Mouse (Mus musculus): ENCODE results near the gene Serpine1. TPM values are rescaled to one million over a fixed set of nuclear protein-coding genes. Genes with fewer than 3 reads are reported as not detected.

Serpine1 gene
- polyA plus RNA-seq, 1 experiment: 2.1 TPM

GRCm38 (mm10) chr5:137098418-137098817 lies 26.4 kb upstream of the Serpine1 start:
- Histone ChIP-seq H3K27me3 (ENCODE audit: control insufficient read depth, insufficient read depth, low read length) (no peaks in the 10 kb centered on the region), H3K4me1 (ENCODE audit: control insufficient read depth, insufficient read depth, insufficient read length) (0 out of 2 replicates have a peak, but pooled peaks cover 3% of the 10 kb centered on the region), H3K27ac (ENCODE audit: insufficient read depth, low read length) (no peak overlapping the region), H3K4me3 (ENCODE audit: extremely low read depth, insufficient read depth, insufficient read length) (no peak overlapping the region), H3K36me3 (ENCODE audit: control insufficient read depth, insufficient read depth, low read length) (no peaks in the 10 kb centered on the region)
- no peak for DNase-seq (ENCODE audit: low read depth in 1 of 2, low spot score in 2 of 2)
- TF ChIP-seq CTCF (IDR thresholded peaks at IDR 0.05; ENCODE audit: extremely low read depth, insufficient read depth, insufficient read length, insufficient replicate concordance) (no peak), POLR2A (IDR thresholded peaks at IDR 0.05; ENCODE audit: low read depth, low read length) (no peak)
- 68% methylated on average over 11 of the region's 11 CpGs for whole genome bisulfite sequencing

- no peak for DNase-seq (ENCODE audit: low read depth in 1 of 2, low spot score in 2 of 2)
- TF ChIP-seq CTCF (IDR thresholded peaks at IDR 0.05; ENCODE audit: extremely low read depth, insufficient read depth, insufficient read length, insufficient replicate concordance) (no peak), POLR2A (IDR thresholded peaks at IDR 0.05; ENCODE audit: low read depth, low read length) (no peak)
- H3K36me3 ChIP-seq (ENCODE audit: control insufficient read depth, insufficient read depth, low read length): no peaks in the 10 kb centered on the region
- no peaks in the 10 kb centered on the region for H3K27me3 ChIP-seq (ENCODE audit: control insufficient read depth, insufficient read depth, low read length)
- H3K4me1 ChIP-seq (ENCODE audit: control insufficient read depth, insufficient read depth, insufficient read length): no peaks in the 10 kb centered on the region
- 87% methylated on average over 1 of the region's 1 CpGs for WGBS
- no peak overlapping the region for H3K4me3 ChIP-seq (ENCODE audit: extremely low read depth, insufficient read depth, insufficient read length)
- no peak overlapping the region for H3K27ac ChIP-seq (ENCODE audit: insufficient read depth, low read length)
Measured at GRCm38 (mm10) chr5:137096037-137096436, 24.0 kb upstream of the Serpine1 start.

DNA sequence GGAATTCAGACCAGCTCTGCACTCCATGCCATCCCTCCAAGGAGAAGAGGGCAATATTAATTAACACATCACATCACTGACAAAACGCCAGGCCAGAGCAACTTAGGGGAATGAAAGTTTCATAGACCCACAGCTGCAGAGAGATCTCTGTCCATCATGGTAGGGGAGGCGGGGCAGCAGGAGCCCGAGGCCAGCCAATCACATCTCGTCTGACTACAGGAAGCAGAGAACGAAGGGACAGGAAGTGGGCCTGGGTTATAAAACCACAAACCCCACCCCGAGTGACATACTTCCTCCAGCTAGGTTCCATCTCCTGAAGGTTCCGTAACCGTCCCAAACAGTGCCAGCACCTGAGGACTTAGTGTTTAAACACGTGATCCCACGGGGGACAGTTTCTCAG lies 23.1 kb upstream of the Serpine1 start:
- Histone ChIP-seq H3K27me3 (ENCODE audit: control insufficient read depth, insufficient read depth, low read length) (no peaks in the 10 kb centered on the region), H3K36me3 (ENCODE audit: control insufficient read depth, insufficient read depth, low read length) (no peaks in the 10 kb centered on the region), H3K4me1 (ENCODE audit: control insufficient read depth, insufficient read depth, insufficient read length) (no peaks in the 10 kb centered on the region), H3K27ac (ENCODE audit: insufficient read depth, low read length) (no peak overlapping the region), H3K4me3 (ENCODE audit: extremely low read depth, insufficient read depth, insufficient read length) (no peak overlapping the region)
- DNase-seq (ENCODE audit: low read depth in 1 of 2, low spot score in 2 of 2): no peak
- 59% methylated on average over 10 of the region's 10 CpGs for WGBS
- no peak for TF ChIP-seq POLR2A (IDR thresholded peaks at IDR 0.05; ENCODE audit: low read depth, low read length)
- TF ChIP-seq CTCF (IDR thresholded peaks at IDR 0.05; ENCODE audit: extremely low read depth, insufficient read depth, insufficient read length, insufficient replicate concordance): no peak

- H3K4me3 ChIP-seq (ENCODE audit: extremely low read depth, insufficient read depth, insufficient read length): no peak overlapping the region
- H3K27me3 ChIP-seq (ENCODE audit: control insufficient read depth, insufficient read depth, low read length): no peaks in the 10 kb centered on the region
- H3K36me3 ChIP-seq (ENCODE audit: control insufficient read depth, insufficient read depth, low read length): no peaks in the 10 kb centered on the region
- no peaks in the 10 kb centered on the region for H3K4me1 ChIP-seq (ENCODE audit: control insufficient read depth, insufficient read depth, insufficient read length)
- H3K27ac ChIP-seq (ENCODE audit: insufficient read depth, low read length): no peak overlapping the region
- no peak for TF ChIP-seq POLR2A (IDR thresholded peaks at IDR 0.05; ENCODE audit: low read depth, low read length)
- no peak for TF ChIP-seq CTCF (IDR thresholded peaks at IDR 0.05; ENCODE audit: extremely low read depth, insufficient read depth, insufficient read length, insufficient replicate concordance)
- DNase-seq (ENCODE audit: low read depth in 1 of 2, low spot score in 2 of 2): no peak
- 91% methylated on average over 9 of the region's 9 CpGs for WGBS
Measured at GRCm38 (mm10) chr5:137093720-137094119, 21.7 kb upstream of the Serpine1 start.

DNA sequence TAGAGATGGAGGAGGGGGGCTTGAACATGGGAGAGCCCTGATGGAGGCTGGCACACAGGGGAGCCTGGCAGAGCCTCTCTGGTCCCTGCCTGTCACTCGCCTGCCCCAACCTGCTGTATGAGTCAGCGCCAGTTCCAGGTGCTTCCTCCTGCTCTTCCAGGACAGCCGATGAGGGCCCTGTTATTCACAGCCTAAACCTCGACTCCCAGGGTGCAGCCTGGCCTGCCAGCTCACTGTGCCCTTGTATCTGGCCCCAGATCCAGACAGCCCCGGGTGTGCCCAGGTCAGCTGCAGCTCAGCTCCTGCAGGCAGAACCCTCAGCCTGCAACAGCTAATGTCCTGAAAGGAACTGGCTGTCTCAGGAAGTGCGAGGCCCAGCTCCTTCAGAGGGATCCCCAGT lies 19.5 kb upstream of the Serpine1 start:
- H3K27ac ChIP-seq (ENCODE audit: insufficient read depth, low read length): no peak overlapping the region
- H3K4me3 ChIP-seq (ENCODE audit: extremely low read depth, insufficient read depth, insufficient read length): no peak overlapping the region
- DNase-seq (ENCODE audit: low read depth in 1 of 2, low spot score in 2 of 2): no peak
- TF ChIP-seq POLR2A (IDR thresholded peaks at IDR 0.05; ENCODE audit: low read depth, low read length): no peak
- TF ChIP-seq CTCF (IDR thresholded peaks at IDR 0.05; ENCODE audit: extremely low read depth, insufficient read depth, insufficient read length, insufficient replicate concordance): no peak
- no peaks in the 10 kb centered on the region for H3K27me3 ChIP-seq (ENCODE audit: control insufficient read depth, insufficient read depth, low read length)
- no peaks in the 10 kb centered on the region for H3K4me1 ChIP-seq (ENCODE audit: control insufficient read depth, insufficient read depth, insufficient read length)
- WGBS: 31% methylated on average over 6 of the region's 6 CpGs
- H3K36me3 ChIP-seq (ENCODE audit: control insufficient read depth, insufficient read depth, low read length): no peaks in the 10 kb centered on the region

GRCm38 (mm10) chr5:137090870-137091269 lies 18.8 kb upstream of the Serpine1 start:
- TF ChIP-seq CTCF (IDR thresholded peaks at IDR 0.05; ENCODE audit: extremely low read depth, insufficient read depth, insufficient read length, insufficient replicate concordance) (no peak), POLR2A (IDR thresholded peaks at IDR 0.05; ENCODE audit: low read depth, low read length) (no peak)
- Histone ChIP-seq H3K4me3 (ENCODE audit: extremely low read depth, insufficient read depth, insufficient read length) (no peak overlapping the region), H3K27me3 (ENCODE audit: control insufficient read depth, insufficient read depth, low read length) (no peaks in the 10 kb centered on the region), H3K36me3 (ENCODE audit: control insufficient read depth, insufficient read depth, low read length) (no peaks in the 10 kb centered on the region), H3K4me1 (ENCODE audit: control insufficient read depth, insufficient read depth, insufficient read length) (no peaks in the 10 kb centered on the region), H3K27ac (ENCODE audit: insufficient read depth, low read length) (no peak overlapping the region)
- WGBS: 86% methylated on average over 10 of the region's 10 CpGs
- no peak for DNase-seq (ENCODE audit: low read depth in 1 of 2, low spot score in 2 of 2)

DNA sequence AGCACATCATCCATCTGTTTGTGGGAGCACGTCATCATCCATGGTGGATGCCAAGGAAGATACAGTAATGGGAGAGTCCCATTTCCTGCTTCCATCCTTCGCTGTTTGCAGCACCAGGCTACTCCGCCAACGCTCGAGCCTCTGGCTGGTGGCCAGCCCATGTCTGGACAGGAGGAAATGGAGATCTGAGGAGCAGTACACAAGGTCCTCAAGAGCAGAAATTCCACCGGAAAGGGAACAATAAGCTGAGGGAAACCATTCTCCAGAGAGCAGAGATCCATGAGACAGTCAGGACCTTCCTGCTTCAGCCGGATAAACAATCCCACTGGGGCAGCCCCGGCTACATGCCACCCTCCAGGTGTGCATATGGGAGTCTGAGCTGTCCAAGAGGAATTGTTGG lies 15.3 kb upstream of the Serpine1 start:
- Histone ChIP-seq H3K36me3 (ENCODE audit: control insufficient read depth, insufficient read depth, low read length) (no peaks in the 10 kb centered on the region), H3K27me3 (ENCODE audit: control insufficient read depth, insufficient read depth, low read length) (no peaks in the 10 kb centered on the region), H3K4me1 (ENCODE audit: control insufficient read depth, insufficient read depth, insufficient read length) (no peaks in the 10 kb centered on the region), H3K4me3 (ENCODE audit: extremely low read depth, insufficient read depth, insufficient read length) (no peak overlapping the region), H3K27ac (ENCODE audit: insufficient read depth, low read length) (no peak overlapping the region)
- 76% methylated on average over 8 of the region's 8 CpGs for WGBS
- no peak for DNase-seq (ENCODE audit: low read depth in 1 of 2, low spot score in 2 of 2)
- TF ChIP-seq CTCF (IDR thresholded peaks at IDR 0.05; ENCODE audit: extremely low read depth, insufficient read depth, insufficient read length, insufficient replicate concordance) (no peak), POLR2A (IDR thresholded peaks at IDR 0.05; ENCODE audit: low read depth, low read length) (no peak)
